Mouse (Mus musculus) erythroblast, embryonic 14.5 days (primary cell): Measurements from ENCODE around the gene Nenf.

Source experiments
- GATA1 ChIP-seq: IDR thresholded peaks from 2 replicates; pipeline ENCODE4 v1.6.1; 2012; ENCODE audit warnings: low read length, inconsistent platforms, mixed read lengths
- TAL1 ChIP-seq: IDR thresholded peaks from 3 replicates; pipeline ENCODE4 v1.6.1; 2012; ENCODE audit warnings: low read length, inconsistent platforms, mixed read lengths

DNA sequence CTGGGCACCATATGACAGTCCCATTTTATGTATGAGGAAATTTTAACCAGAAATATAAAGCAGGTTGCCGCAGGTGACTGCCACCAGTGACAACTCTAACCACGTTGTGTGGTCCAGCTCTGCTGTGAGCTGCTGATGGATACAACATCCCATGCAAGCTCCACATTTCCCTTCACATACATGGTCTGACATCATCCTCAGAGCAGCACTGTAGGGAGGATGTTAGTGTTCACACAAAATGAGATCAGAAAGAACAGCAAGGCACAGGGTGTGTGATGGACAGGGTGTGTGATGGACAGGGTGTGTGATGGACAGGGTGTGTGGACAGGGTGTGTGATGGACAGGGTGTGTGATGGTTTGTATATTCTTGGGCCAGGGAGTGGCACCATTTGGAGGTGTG lies 24.9 kb downstream of the Nenf start:
- TF ChIP-seq GATA1 (no peak), TAL1 (no peak)
